Mouse (Mus musculus) liver, postnatal 0 days (tissue): ENCODE measurements around the gene Tdrd5.

Experiments
- CTCF ChIP-seq: sonication (generic); IDR thresholded peaks from 2 replicates; pipeline ENCODE4 v1.5.1; 2016; ENCODE audit warnings: antibody characterized with exemption, low read depth
- EP300 ChIP-seq: IDR thresholded peaks from 2 replicates; pipeline ENCODE4 v1.6.1; 2016; ENCODE audit warnings: antibody characterized with exemption, low read depth, mild to moderate bottlenecking

DNA sequence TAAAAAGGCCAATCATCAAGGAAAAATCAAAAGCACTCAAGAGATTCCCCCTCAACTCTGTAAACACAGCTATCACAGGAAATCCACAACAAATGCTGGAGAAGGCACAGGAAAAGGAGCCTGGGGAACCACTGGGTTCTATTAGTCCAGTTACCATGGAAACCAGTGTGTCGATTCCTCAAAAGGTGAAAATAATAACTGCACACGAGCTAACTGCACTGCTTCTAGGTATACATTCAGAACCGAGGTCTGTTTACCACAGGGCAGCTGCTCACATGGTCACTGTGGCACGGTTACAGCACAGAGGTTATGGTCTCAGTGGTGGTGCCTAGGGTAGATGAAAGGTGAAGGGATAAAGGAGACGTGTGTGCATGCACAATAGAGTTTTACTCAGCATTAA, 31.8 kb downstream of the Tdrd5 start:
- no peak for TF ChIP-seq CTCF
- TF ChIP-seq EP300, result no peak
